Mouse (Mus musculus): ENCODE results near the gene Gm5640.
"Not testable (repeated sequence)": the region's sequence is repeated elsewhere in the genome, so short reads cannot be mapped to it uniquely, and the experiment has no call there.

Gm5640 gene

GRCm38 (mm10) chrX:74645466-74646323, at the start of gene Gm5640:
TSS of gene Gm5640 (minus strand) at chrX:74645635.
- not testable (repeated sequence) for DNase-seq (ENCODE audit: extremely low spot score, low spot score)

- DNase-seq (ENCODE audit: extremely low spot score, low spot score) = not testable (repeated sequence)
Measured at GRCm38 (mm10) chrX:74646393-74646792, 958 bp upstream of the Gm5640 start.

DNA sequence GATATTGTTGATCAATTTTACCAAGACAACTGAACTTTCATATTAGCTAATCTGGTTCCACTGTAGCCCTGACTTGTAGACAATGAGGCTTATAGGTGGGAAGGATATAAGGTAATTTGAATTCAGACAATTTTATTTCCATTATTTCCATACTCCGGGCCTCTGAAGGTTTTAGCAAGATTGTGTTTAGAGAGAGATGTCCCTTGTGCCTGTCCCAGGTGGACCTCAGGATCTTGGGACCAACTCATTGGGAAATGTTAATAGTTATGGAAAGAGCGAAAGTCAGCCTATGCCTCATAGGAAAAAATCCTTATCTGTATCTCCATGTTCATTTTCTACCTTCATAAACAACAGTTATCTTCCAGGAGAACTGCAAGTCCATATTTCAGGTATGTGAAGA, 53.1 kb downstream of the Gm5640 start, which contains the start of gene Olfr1325:
Gene Olfr1325 (plus strand): TSS at position 301 of the 400 bp plus-strand sequence.
- no peak for DNase-seq (ENCODE audit: extremely low spot score, low spot score)

All from neural tube, embryonic 10.5 days (tissue).